Mouse (Mus musculus): Measurements from ENCODE around the gene Sh2d2a. TPM values are rescaled to one million over a fixed set of nuclear protein-coding genes. Genes with fewer than 3 reads are reported as not detected.
"Not testable (repeated sequence)": the region's sequence is repeated elsewhere in the genome, so short reads cannot be mapped to it uniquely, and the experiment has no call there.

The Sh2d2a gene
- polyA plus RNA-seq, 1 experiment = not detected

DNA sequence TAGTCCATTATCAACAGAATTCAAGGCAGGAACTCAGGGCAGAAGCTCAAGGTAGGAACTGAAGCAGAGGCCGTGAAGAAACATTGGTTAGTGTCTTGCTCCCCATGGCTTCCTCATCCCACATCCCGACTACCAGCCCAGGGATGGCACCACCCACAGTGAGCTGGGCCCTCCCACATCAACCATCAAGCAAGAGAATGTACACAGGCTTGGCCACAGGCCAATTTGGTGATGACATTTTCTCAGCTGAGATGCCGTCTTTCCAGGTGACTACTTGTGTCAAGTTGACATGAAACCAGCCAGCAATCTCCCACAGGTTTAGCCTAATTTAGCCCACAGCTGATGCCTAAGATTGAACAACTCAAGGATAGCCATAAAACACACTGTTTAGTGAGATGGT, 52.7 kb downstream of the Sh2d2a start:
- TF ChIP-seq CTCF (IDR thresholded peaks at IDR 0.05; ENCODE audit: borderline replicate concordance, extremely low read depth, insufficient read depth, insufficient read length) (no peak), POLR2A (IDR thresholded peaks at IDR 0.05; ENCODE audit: borderline replicate concordance, extremely low read depth, insufficient read depth, insufficient read length, poor library complexity, severe bottlenecking) (no peak)
- no peak for DNase-seq (ENCODE audit: low read depth)

DNA sequence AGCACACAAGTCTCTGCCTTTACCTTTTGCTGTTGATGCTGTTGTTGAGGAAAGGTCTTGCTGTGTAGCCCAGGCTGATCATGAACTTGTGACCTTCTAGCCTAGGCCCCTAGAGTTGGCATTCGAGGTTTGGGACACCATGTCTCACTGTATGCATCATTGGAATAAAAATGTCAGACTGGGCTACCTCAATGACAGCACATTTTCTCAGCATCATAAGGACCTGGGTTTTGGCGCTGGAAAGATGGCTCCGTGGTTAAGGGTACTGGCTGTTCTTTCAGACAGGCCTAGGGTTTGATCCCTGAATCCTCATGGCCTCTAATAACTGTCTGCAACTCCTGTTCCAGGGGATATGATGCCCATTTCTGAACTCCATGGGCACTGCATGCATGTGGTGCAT, 53.2 kb downstream of the Sh2d2a start:
- no peak for DNase-seq (ENCODE audit: low read depth)
- TF ChIP-seq POLR2A (IDR thresholded peaks at IDR 0.05; ENCODE audit: borderline replicate concordance, extremely low read depth, insufficient read depth, insufficient read length, poor library complexity, severe bottlenecking) (no peak), CTCF (IDR thresholded peaks at IDR 0.05; ENCODE audit: borderline replicate concordance, extremely low read depth, insufficient read depth, insufficient read length) (no peak)

DNA sequence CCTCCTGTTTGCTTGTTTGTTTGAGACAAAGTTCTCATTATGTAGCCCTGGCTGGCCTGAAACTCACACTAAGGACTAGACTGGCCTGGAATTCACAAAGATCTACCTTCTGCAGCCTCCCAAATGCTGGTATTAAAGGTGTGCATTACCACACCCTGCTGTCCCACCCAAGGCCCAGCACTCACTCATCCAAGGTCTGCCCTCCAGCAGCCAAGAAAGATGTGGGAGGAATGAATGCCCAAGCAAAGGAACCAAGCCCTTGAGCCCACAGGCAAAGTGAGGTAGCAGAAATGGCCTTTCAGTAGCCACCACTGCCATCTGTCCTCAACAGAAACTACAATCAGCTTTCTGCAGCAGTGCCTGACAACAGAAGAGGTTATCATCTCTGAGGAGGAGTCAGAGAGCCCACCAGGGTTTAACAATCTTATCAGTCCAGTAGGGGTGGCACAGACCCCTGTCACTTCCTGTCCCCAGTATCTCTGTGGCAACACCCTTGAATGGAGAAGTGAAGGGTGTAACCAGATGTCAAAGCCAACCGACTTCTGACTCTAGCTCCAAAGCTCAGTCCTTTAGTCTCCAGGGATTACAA, 54.6 kb downstream of the Sh2d2a start:
- TF ChIP-seq CTCF (IDR thresholded peaks at IDR 0.05; ENCODE audit: borderline replicate concordance, extremely low read depth, insufficient read depth, insufficient read length) (no peak), POLR2A (IDR thresholded peaks at IDR 0.05; ENCODE audit: borderline replicate concordance, extremely low read depth, insufficient read depth, insufficient read length, poor library complexity, severe bottlenecking) (no peak)
- no peak for DNase-seq (ENCODE audit: low read depth)

DNA sequence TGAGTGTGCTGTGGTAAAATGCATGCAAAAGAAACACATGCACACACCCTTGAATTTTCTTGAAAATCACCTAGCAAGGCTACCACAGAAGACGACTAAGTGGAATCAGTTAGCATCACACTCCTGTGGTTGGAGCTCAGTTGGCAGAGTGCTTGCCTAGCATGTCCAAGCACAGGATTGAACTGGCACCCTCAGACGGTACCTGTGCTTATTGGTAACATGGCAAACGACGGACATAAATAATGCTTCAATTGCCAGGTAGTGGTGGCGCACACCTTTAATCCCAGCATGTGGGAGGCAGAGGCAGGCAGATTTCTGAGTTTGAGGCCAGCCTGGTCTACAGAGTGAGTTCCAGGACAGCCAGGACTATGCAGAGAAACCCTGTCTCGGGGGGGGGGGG, 55.4 kb downstream of the Sh2d2a start:
- DNase-seq (ENCODE audit: low read depth) = not testable (repeated sequence)

DNA sequence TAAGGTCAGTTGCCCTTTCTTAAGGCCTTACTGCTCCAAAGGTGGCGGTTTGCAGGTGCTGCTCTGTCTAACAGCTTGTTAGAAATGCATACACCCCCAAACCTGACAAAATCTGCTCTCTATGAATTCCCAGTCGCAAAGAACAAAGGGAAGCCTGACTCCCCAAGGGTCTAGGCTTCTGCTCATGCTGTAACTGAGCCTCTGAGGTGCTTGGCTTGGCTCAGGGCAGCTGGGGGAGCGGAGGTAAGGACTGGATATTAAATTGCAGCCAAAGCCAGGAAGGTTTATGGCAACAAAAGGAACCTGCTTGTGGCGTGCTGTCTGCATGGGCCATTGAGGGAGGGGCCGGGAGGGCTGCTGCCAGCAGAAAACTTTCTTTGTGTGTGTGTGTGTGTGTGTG, 57.3 kb downstream of the Sh2d2a start:
- DNase-seq (ENCODE audit: low read depth) = no peak
- TF ChIP-seq CTCF (IDR thresholded peaks at IDR 0.05; ENCODE audit: borderline replicate concordance, extremely low read depth, insufficient read depth, insufficient read length) (no peak), POLR2A (IDR thresholded peaks at IDR 0.05; ENCODE audit: borderline replicate concordance, extremely low read depth, insufficient read depth, insufficient read length, poor library complexity, severe bottlenecking) (no peak)

Other genes starting within 250 kb of the Sh2d2a start
- 40.4 and 44.5 TPM in 2 replicates for gene Arhgef11, start 229.2 kb upstream of the Sh2d2a start, polyA plus RNA-seq (2012; rRNA removed)
- 0.34 and 1.0 TPM in 2 replicates for gene Lrrc71, start 98.1 kb upstream of the Sh2d2a start, polyA plus RNA-seq (2012; rRNA removed)
- 1.4 and 3.8 TPM in 2 replicates for gene Ntrk1, start 51.6 kb upstream of the Sh2d2a start, polyA plus RNA-seq (2012; rRNA removed)
- gene Insrr, start 49.8 kb upstream of the Sh2d2a start, polyA plus RNA-seq (2012; rRNA removed) = 1.5 and 1.7 TPM in 2 replicates
- 14.0 and 16.9 TPM in 2 replicates for gene Pear1, start 22.4 kb upstream of the Sh2d2a start, polyA plus RNA-seq (2012; rRNA removed)
- 51.3 and 63.9 TPM in 2 replicates for gene Prcc, start 38.9 kb downstream of the Sh2d2a start, polyA plus RNA-seq (2012; rRNA removed)
- 164 and 172 TPM in 2 replicates for gene Hdgf, start 59.6 kb downstream of the Sh2d2a start, polyA plus RNA-seq (2012; rRNA removed)
- 76.1 and 81.0 TPM in 2 replicates for gene Mrpl24, start 72.8 kb downstream of the Sh2d2a start, polyA plus RNA-seq (2012; rRNA removed)
- 29.2 and 29.4 TPM in 2 replicates for gene Isg20l2, start 83.6 kb downstream of the Sh2d2a start, polyA plus RNA-seq (2012; rRNA removed)
- gene Rrnad1, start 84.0 kb downstream of the Sh2d2a start, polyA plus RNA-seq (2012; rRNA removed) = 41.0 and 55.9 TPM in 2 replicates
- gene Crabp2, start 101.9 kb downstream of the Sh2d2a start, polyA plus RNA-seq (2012; rRNA removed) = 20.0 and 33.4 TPM in 2 replicates
- gene Nes, start 124.3 kb downstream of the Sh2d2a start, polyA plus RNA-seq (2012; rRNA removed) = 29.1 and 44.3 TPM in 2 replicates
- gene Bcan, start 153.5 kb downstream of the Sh2d2a start, polyA plus RNA-seq (2012; rRNA removed) = 56.8 and 62.0 TPM in 2 replicates
- gene Hapln2, start 180.8 kb downstream of the Sh2d2a start, polyA plus RNA-seq (2012; rRNA removed) = 0.68 and 1.6 TPM in 2 replicates
- gene Gpatch4, start 196.4 kb downstream of the Sh2d2a start, polyA plus RNA-seq (2012; rRNA removed) = 8.3 and 15.6 TPM in 2 replicates
- gene Naxe, start 211.7 kb downstream of the Sh2d2a start, polyA plus RNA-seq (2012; rRNA removed) = 87.8 and 101 TPM in 2 replicates
- gene Ttc24, start 231.5 kb downstream of the Sh2d2a start, polyA plus RNA-seq (2012; rRNA removed) = not detected in 2 replicates
- gene Iqgap3, start 235.2 kb downstream of the Sh2d2a start, polyA plus RNA-seq (2012; rRNA removed) = 10.1 and 17.2 TPM in 2 replicates

Measured in brain, embryonic 14.5 days (tissue).